Mouse (Mus musculus) embryonic fibroblast, embryonic 13.5 days (primary cell): ENCODE measurements at regions not wholly inside any gene's neighbourhood (a gene's known extent, or its start where the extent isn't known, plus 50 kb on each side); places are given as distances from the start of the nearest gene placed in this dataset.

Source experiments
- CTCF ChIP-seq: IDR thresholded peaks from 2 replicates; pipeline ENCODE4 v1.5.1; 2011; ENCODE audit warnings: mild to moderate bottlenecking, control low read depth, low read length, moderate library complexity, borderline replicate concordance; ENCODE audit not compliant: insufficient read depth
- POLR2A ChIP-seq: IDR thresholded peaks from 2 replicates; pipeline ENCODE4 v1.6.1; 2011; ENCODE audit warnings: low read depth, mild to moderate bottlenecking, control low read depth, low read length, moderate library complexity

- TF ChIP-seq CTCF (no peak), POLR2A (no peak)
Observed at GRCm38 (mm10) chr9:101694054-101694453, 167.6 kb upstream of the 9630041A04Rik start.
